Mouse (Mus musculus) lung, postnatal 0 days (tissue): ENCODE measurements around the gene Evi5l.

Experiments used
- CTCF ChIP-seq: IDR thresholded peaks from 2 replicates; pipeline ENCODE4 v1.5.1; 2016; ENCODE audit warnings: antibody characterized with exemption, mild to moderate bottlenecking
- EP300 ChIP-seq: IDR thresholded peaks from 2 replicates; pipeline ENCODE4 v1.6.1; 2016; ENCODE audit warnings: antibody characterized with exemption, mild to moderate bottlenecking, control low read depth

DNA sequence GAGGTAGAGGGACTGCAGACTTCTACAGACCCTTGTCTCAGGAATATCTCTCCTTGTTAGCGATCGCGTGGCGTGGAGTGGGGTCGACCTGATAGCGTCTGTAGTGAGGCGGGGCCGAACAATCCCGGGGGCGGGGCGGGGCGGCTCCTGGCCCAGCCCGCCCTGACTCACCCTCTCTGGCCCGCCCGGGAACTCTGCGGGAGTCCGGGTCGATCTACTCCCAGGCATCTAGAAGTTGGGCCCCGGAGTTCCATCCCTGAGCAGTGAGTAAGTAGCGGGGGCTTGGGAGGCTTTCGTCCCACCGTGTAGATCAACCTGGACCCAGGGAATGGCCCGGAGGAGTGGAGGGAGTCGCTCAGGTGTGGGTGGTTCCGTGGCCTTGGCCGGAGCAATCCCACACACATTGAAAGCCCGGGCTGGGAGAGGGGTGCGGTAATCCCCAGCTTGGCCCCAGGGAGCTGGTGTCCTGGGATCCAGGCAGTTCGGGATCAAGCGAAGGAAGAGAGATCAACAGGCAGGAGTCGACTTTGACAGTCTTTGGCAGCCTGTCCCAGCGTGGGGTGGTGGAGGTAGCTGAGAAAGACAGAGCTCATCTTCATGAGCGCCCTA, 60.5 kb downstream of the Evi5l start, which contains the start of gene Lrrc8e:
- no peak for TF ChIP-seq EP300
- TF ChIP-seq CTCF = no peak
